Mouse (Mus musculus) c-Kit-positive CD71-positive TER-119-negative erythroid progenitor cells, embryonic 14.5 days (primary cell): ENCODE data around the gene Adgrv1.

ENCODE experiments used
- DNase-seq: peaks from one replicate; pipeline ENCODE4 v3.0.0-alpha.2; 2013; ENCODE audit warnings: low read depth

The Adgrv1 gene

DNA sequence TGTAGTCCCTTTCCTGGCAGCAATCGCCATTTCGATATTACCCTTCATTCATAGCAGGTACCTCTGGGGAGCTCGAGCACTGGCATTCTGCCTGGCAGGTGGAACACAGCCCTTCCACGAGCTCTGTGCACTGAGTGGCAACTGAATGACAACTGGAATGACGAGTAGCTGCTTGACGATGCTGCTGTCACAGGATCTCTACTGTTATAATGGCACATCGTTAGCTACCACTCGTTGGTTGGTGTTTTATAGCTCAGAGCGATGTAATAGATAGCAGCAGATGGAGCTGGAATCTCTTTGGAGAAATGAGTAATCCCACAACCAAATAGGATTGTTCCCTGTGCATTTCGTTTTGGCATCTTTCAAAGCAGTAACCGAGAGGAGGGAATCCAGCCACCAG lies 587.6 kb downstream of the Adgrv1 start:
- no peak for DNase-seq
